Mouse (Mus musculus) embryonic facial prominence, embryonic 13.5 days (tissue): Measurements from ENCODE around the gene Hlx. TPM values are rescaled to one million over a fixed set of nuclear protein-coding genes. Genes with fewer than 3 reads are reported as not detected.

Experiments used
- ATAC-seq: fragments of 200-750 bp; cut with Nextera tagmentation; 2 replicates; pipeline ENCODE4 v1.8.0; 2017; ENCODE audit warnings: low read depth; ENCODE audit not compliant: insufficient number of reproducible peaks, insufficient read depth, low FRiP score, low TSS enrichment
- H3K27ac ChIP-seq: fragments of 300-500 bp; sonication (generic); 2 replicates; pipeline ENCODE4 v1.5.1; 2015; ENCODE audit warnings: moderate library complexity, mild to moderate bottlenecking, inconsistent platforms
- H3K27me3 ChIP-seq: fragments of 300-500 bp; sonication (generic); 2 replicates; pipeline ENCODE4 v1.6.1; 2015; ENCODE audit warnings: mild to moderate bottlenecking, inconsistent platforms
- H3K36me3 ChIP-seq: fragments of 300-500 bp; sonication (generic); 2 replicates; pipeline ENCODE4 v1.6.1; 2015; ENCODE audit warnings: mild to moderate bottlenecking, inconsistent platforms
- H3K4me1 ChIP-seq: fragments of 300-500 bp; sonication (generic); 2 replicates; pipeline ENCODE4 v1.6.1; 2015; ENCODE audit warnings: inconsistent platforms
- H3K4me2 ChIP-seq: fragments of 300-500 bp; sonication (generic); 2 replicates; pipeline ENCODE4 v1.6.1; 2015; ENCODE audit warnings: moderate library complexity, mild to moderate bottlenecking, inconsistent platforms
- H3K4me3 ChIP-seq: fragments of 300-500 bp; sonication (generic); 2 replicates; pipeline ENCODE4 v1.5.1; 2015; ENCODE audit warnings: mild to moderate bottlenecking, inconsistent platforms
- H3K9ac ChIP-seq: fragments of 300-500 bp; sonication (generic); 2 replicates; pipeline ENCODE4 v1.6.1; 2015; ENCODE audit warnings: mild to moderate bottlenecking, inconsistent platforms
- H3K9me3 ChIP-seq: fragments of 300-500 bp; sonication (generic); 2 replicates; pipeline ENCODE4 v1.6.1; 2016; ENCODE audit warnings: inconsistent platforms
- WGBS: fragments of 180-500 bp; shearing (Covaris S2); methylation state at CpG from one replicate; pipeline ENCODE4 v1.1.7; 2015; ENCODE audit warnings: mixed read lengths; 5-methylcytosine and 5-hydroxymethylcytosine counted together
- polyA plus RNA-seq: library from polyadenylated mRNA; unstranded; fragments of >200 nt; fragmentation: Nextera tagmentation; extraction: Ambion mirVana; gene quantifications from 2 replicates; pipeline ENCODE4 v1.2.1, GENCODE M21; 2015

Hlx gene
- polyA plus RNA-seq, 1 experiment from 2014 or later: 13.3 TPM

DNA sequence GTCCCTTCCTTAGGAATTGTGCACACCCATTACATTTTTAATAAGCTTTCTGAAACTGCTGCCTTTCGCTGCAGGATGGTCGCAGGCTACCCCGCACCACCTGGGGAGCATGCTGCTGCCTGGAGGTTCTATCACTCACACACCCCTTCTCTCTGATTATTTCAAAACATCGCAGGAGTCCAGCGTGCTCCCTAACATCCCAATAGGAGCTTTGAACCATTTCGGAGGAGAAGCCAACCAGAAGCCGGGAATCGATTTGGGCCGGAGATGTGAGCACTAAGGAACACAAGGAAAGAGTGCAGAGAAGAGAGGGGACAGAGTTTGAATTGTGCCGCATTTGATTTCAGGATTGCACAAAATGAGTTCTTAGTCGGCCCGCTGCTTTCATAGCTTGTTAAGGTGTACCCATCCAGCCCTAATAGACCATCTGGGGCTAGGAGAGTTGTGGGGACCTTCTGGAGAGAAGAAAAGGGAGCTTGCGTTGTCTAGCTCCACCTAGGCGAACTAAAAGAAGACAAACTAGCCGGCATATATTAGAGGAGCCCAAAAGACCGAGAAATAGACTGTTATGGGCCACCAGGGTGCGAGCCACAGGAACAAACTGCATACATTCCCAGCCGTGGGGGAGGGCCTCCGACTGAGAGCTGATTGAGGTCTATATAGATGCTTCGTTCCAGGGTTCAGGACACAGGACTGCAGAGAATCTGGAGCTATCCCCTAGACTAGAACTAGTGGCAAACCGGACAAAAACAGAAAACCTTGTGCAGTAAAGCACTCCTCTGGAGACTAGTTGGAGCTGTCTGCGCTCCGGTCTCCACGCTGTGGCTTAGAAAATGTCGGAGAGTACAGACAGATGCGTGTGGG is 12.0 kb downstream of the Hlx start:
- H3K4me1 ChIP-seq: peaks cover 18% of the 10 kb centered on the region
- no peak overlapping the region for H3K4me2 ChIP-seq
- no peak overlapping the region for H3K4me3 ChIP-seq
- H3K9me3 ChIP-seq: no peaks in the 10 kb centered on the region
- no peak for ATAC-seq
- H3K27me3 ChIP-seq: peaks cover 100% of the 10 kb centered on the region
- no peaks in the 10 kb centered on the region for H3K36me3 ChIP-seq
- WGBS: 1% methylated on average over 26 of the region's 26 CpGs
- no peak overlapping the region for H3K9ac ChIP-seq
- no peak overlapping the region for H3K27ac ChIP-seq

DNA sequence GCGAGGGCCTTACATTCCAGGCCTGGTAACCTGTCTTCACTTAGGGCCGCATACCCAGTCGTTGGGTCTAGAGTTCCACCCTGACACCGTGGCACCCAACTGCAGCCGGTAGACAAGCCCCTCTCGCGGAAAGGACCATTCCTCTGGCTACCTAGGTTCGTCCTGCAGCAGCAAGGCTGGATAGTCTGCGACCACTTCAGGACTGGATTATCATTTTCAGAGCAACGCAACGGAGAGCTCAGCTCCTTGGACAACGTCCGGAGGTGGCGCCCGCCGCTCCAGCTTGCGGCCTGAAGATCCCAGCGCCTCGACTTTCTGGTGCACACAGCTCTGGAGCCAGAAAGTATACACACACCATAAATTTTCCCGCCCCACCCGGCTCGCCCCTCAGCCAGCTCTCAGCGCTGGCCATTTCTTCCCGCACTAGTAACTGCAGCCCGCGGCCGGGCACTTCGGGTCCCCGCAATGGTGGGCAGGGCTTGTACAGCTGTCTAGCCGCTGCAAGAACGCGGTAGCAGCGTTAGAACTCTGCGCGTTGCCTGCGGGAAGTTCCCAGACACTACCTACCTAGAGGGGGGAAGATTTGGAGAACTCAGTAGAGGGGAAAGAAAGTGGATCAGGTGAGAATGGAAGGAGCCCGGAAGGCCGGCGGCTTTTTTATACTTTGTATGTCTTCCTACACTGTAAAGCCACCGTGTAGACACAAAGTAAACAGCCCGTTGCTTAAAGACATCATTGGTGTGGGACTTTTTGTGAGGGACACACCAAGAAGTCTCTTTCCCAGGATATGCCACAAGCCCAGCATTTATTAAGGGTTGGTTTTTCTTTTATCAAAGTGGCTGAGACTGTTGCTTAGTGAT is 13.9 kb downstream of the Hlx start:
- no peaks in the 10 kb centered on the region for H3K36me3 ChIP-seq
- peaks cover 5% of the 10 kb centered on the region; the same call in 1 of the 2 replicates for H3K4me1 ChIP-seq
- WGBS: 1% methylated on average over 41 of the region's 41 CpGs
- H3K27ac ChIP-seq: no peak overlapping the region
- peak overlapping the region; percentile 24 for H3K4me3 ChIP-seq
- ATAC-seq: no peak
- H3K9ac ChIP-seq: no peak overlapping the region
- peaks cover 100% of the 10 kb centered on the region for H3K27me3 ChIP-seq
- H3K9me3 ChIP-seq: no peaks in the 10 kb centered on the region
- H3K4me2 ChIP-seq: peak overlapping the region; percentile 37; the same call in 1 of the 2 replicates

DNA sequence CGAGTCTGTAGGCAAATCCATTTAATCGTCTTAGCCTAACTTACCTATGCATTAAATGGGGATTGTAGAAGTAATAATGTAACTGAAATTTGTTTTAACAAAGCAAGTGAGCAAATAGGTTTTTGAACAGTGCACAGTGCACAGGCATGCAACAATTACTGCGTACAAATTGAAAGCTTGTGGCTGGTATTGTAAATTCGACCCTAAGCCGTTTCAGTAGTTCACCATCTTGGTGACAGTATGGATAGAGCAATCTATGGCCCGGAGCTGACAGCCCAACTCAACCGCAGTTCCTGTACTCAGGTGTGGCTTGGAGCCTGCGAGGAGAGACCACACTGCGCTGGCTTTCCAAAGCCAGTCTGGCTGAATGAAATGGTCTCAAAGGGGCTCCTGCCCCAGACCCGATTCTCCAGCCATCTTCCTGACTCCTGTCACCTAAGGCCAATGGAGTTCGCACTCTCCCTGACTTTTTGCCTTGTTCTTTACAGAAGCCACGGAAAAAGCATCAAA is 14.7 kb downstream of the Hlx start:
- 2% methylated on average over 12 of the region's 12 CpGs for WGBS
- Histone ChIP-seq H3K4me2 (no peak overlapping the region), H3K27ac (no peak overlapping the region), H3K4me3 (no peak overlapping the region), H3K9me3 (no peaks in the 10 kb centered on the region), H3K27me3 (peaks cover 100% of the 10 kb centered on the region), H3K4me1 (peaks cover 5% of the 10 kb centered on the region; the same call in 1 of the 2 replicates), H3K9ac (no peak overlapping the region), H3K36me3 (no peaks in the 10 kb centered on the region)
- ATAC-seq: no peak

DNA sequence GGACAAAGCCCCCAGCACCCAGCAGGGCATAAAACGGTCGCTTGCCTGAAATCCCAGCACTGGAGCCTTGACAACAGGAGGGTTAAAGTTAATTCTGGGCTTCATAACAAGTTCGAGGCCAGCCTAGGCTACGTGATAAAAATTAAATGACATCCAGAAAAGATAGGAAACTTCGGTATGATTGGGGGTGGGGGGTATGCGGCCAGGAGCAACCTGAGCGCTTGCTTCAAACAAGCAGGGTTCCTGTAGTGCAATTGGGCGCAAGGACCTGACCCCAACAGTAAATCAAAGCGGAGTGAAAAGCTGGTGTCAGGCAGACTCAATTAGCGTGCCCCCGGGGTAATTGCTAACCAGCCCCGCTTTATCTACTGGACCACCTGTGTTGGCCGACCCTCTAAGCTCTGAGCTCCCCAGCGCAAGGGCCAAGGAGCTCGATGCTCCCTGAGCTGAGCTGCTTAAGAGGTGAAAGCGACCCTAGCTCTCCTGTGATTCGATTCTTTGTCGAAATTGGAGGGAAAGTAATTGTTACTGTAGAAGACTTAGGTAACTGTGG is 15.3 kb downstream of the Hlx start:
- H3K9me3 ChIP-seq: no peaks in the 10 kb centered on the region
- H3K4me3 ChIP-seq: no peak overlapping the region
- peaks cover 5% of the 10 kb centered on the region; the same call in 1 of the 2 replicates for H3K4me1 ChIP-seq
- peaks cover 99% of the 10 kb centered on the region for H3K27me3 ChIP-seq
- H3K4me2 ChIP-seq: no peak overlapping the region
- under 1% methylated on average over 18 of the region's 18 CpGs for WGBS
- H3K27ac ChIP-seq: no peak overlapping the region
- ATAC-seq: no peak
- no peaks in the 10 kb centered on the region for H3K36me3 ChIP-seq
- no peak overlapping the region for H3K9ac ChIP-seq

DNA sequence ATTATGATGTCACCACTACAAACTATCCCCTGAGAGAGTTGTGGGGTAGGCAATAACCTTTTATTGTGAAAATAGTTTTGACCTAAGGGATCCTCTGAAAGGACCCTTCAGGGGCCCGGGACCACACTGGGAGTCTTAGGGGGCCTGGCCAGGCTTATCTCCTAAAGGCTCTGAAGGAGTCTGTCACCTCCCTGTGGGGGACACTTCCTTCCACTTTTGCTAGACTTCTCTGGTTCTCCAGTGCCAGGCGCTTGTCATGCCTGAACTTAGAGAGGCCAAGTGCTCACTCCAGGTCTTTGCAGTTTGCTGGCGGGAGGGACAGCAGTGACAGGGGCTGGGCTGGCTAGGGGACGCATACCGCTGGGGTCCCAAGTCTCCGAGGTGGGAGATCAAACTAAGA is 16.3 kb downstream of the Hlx start:
- H3K36me3 ChIP-seq: no peaks in the 10 kb centered on the region
- WGBS: 1% methylated on average over 6 of the region's 6 CpGs

DNA sequence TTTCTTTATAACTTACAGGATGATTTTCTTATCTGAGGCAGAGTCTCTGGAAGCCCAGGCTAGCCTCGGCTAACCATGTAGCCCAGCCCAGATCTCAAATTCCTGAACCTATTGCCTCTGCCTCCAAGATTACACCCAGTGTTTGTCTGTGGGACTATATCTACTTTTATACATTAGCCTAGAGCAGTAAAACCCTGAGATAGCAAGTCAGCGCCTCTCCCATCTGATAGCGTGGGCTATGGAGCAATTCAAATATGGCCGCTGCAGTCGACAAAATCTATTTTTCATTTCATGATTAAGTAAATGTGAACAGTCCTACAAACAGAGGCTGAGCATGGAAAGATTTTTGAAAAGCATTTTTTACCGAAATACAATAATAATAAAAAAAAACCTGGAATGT is 16.7 kb downstream of the Hlx start:
- no peak overlapping the region for H3K27ac ChIP-seq
- no peak for ATAC-seq
- peaks cover 5% of the 10 kb centered on the region; the same call in 1 of the 2 replicates for H3K4me1 ChIP-seq
- H3K9me3 ChIP-seq: no peaks in the 10 kb centered on the region
- no peak overlapping the region for H3K9ac ChIP-seq
- H3K36me3 ChIP-seq: no peaks in the 10 kb centered on the region
- no peak overlapping the region for H3K4me3 ChIP-seq
- 24% methylated on average over 6 of the region's 6 CpGs for WGBS
- peaks cover 85% of the 10 kb centered on the region for H3K27me3 ChIP-seq
- no peak overlapping the region for H3K4me2 ChIP-seq

More for the DNA sequence above, 16.3 kb downstream of the Hlx start:
- H3K9ac ChIP-seq: no peak overlapping the region
- H3K9me3 ChIP-seq: no peaks in the 10 kb centered on the region
- peaks cover 5% of the 10 kb centered on the region; the same call in 1 of the 2 replicates for H3K4me1 ChIP-seq
- H3K4me3 ChIP-seq: no peak overlapping the region
- peaks cover 89% of the 10 kb centered on the region for H3K27me3 ChIP-seq
- no peak overlapping the region for H3K4me2 ChIP-seq
- H3K27ac ChIP-seq: no peak overlapping the region
- ATAC-seq: no peak

DNA sequence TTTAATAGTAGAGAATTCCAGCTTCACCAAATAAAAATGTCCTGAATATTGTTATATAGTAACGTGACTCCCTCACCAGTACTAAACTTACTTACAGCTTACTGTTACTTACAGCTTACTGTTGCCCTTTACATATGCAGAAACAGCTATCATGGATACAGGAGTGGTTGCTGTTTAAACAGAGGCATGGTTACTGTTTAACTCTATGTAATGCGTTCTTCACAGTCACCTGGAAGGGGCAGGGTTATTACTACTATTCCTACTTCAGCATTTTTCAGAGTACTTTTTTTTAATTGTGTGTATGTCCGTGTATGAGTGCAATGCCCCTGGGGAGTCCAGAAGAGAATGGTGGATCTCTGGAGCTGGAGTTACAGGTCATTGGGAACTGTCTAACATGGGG is 17.9 kb downstream of the Hlx start:
- ATAC-seq: no peak
- Histone ChIP-seq H3K4me2 (no peak overlapping the region), H3K36me3 (no peaks in the 10 kb centered on the region), H3K27ac (no peak overlapping the region), H3K9ac (no peak overlapping the region), H3K9me3 (no peaks in the 10 kb centered on the region), H3K4me1 (peaks cover 5% of the 10 kb centered on the region; the same call in 1 of the 2 replicates), H3K27me3 (peaks cover 83% of the 10 kb centered on the region), H3K4me3 (no peak overlapping the region)
- 21% methylated on average over 3 of the region's 3 CpGs for WGBS

DNA sequence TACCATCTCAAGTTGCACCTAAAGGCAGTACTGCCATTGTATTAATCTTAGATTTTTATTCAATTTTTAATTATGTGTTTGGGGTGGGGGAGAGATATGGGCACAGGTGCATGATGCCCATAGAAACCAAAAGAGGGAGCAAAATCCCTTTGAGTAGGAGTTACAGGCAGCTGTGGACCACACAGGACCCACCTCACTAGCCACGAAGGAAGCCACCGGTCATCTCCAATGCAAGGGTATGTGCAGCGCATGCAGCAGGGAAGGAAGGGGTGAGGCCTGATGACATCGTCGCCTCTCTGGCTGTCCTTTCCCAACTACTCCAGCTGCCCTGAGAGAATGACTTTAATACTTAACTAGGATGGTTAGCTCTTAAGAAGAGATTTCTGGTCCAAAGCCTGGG is 18.7 kb downstream of the Hlx start:
- H3K36me3 ChIP-seq: no peaks in the 10 kb centered on the region
- no peak overlapping the region for H3K4me2 ChIP-seq
- H3K9ac ChIP-seq: no peak overlapping the region
- no peak for ATAC-seq
- peaks cover 5% of the 10 kb centered on the region; the same call in 1 of the 2 replicates for H3K4me1 ChIP-seq
- WGBS: 61% methylated on average over 5 of the region's 5 CpGs
- no peak overlapping the region for H3K4me3 ChIP-seq
- no peaks in the 10 kb centered on the region for H3K9me3 ChIP-seq
- H3K27me3 ChIP-seq: peaks cover 81% of the 10 kb centered on the region
- no peak overlapping the region for H3K27ac ChIP-seq

DNA sequence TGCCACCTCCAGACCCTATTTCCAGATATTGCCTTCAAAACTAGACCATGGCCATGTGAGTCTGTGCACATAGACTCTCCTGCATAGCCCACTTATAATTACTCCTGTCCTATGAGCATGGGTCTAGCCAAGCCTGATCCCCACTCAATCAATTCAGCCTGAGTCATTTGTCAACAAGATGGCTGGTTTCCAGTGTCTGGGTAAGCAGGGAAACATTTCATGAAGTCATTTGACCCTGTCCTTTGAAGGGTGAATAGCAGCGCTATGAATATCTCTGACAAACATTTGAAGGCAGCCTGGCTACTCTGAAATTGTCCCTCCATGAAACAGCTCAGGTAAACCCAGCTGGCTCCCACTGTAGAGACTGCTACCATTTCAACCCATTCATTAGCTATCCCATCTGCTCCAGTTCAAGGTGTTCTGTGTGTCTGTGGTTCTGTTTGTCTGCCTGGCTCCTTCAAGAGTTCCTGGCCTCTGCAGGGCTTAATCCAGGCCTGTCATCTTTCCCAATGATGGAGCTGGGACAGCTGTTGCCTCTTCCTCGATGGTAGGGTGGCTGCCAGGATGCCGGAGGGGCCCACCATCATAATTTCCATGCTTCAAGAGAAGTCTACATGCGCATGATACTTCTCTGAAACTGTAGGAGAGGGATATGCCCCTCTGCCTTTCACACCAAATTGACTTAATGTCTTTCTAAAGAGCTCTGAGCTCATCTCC is 24.7 kb downstream of the Hlx start:
- WGBS: 58% methylated on average over 4 of the region's 4 CpGs
- Histone ChIP-seq H3K36me3 (no peaks in the 10 kb centered on the region), H3K4me1 (peaks cover 14% of the 10 kb centered on the region), H3K27ac (no peak overlapping the region), H3K9me3 (no peaks in the 10 kb centered on the region), H3K27me3 (peaks cover 33% of the 10 kb centered on the region), H3K9ac (no peak overlapping the region), H3K4me3 (no peak overlapping the region), H3K4me2 (no peak overlapping the region)
- no peak for ATAC-seq

DNA sequence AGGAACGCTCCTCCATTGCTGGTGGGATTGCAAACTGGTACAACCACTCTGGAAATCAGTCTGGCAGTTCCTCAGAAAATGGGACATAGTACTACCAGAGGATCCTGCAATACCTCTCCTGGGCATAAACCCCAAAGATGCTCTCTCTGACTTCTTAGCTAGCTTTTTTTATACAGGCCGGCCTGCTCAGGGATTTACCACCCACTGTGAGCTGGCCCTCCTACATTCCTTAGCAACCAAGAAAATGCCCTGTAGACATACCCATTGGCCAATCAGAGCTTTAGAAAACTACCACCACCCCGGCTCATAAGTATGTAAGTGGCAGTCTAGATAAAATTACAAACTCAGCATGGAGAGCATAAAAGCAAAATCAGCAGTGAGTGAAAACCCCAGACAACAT is 27.5 kb downstream of the Hlx start:
- 24% methylated on average over 3 of the region's 3 CpGs for WGBS
- peak; percentile 48; the same call in 1 of the 2 replicates for ATAC-seq

DNA sequence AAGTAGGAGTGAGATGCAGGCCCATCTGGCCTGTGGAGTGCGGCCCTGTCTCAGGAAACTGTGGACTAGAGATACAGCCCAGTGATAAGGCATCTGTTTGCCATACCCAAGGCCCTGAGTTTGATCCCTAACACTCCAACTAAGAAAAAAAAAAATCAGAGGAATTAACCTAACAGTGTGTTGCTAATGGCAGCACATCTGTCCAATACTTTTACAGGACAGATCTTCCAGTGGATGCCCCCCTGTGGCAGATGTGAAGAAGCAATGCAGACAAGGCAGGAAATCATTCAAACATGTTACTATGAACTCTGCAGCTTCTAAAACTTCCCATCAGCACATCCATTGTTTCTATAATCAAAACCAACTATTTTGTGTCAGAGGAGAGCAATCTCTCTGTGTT is 33.1 kb downstream of the Hlx start:
- ATAC-seq: no peak
- Histone ChIP-seq H3K4me1 (no peaks in the 10 kb centered on the region), H3K9me3 (0 out of 2 replicates have a peak, but pooled peaks cover 3% of the 10 kb centered on the region), H3K27me3 (no peaks in the 10 kb centered on the region; the same call in 1 of the 2 replicates), H3K9ac (no peak overlapping the region), H3K27ac (no peak overlapping the region), H3K36me3 (no peaks in the 10 kb centered on the region), H3K4me3 (no peak overlapping the region), H3K4me2 (no peak overlapping the region)
- 90% methylated on average over 1 of the region's 1 CpGs for WGBS

More for the DNA sequence above, 27.5 kb downstream of the Hlx start:
- Histone ChIP-seq H3K9ac (no peak overlapping the region), H3K9me3 (no peaks in the 10 kb centered on the region), H3K4me3 (no peak overlapping the region), H3K4me1 (peaks cover 14% of the 10 kb centered on the region), H3K36me3 (no peaks in the 10 kb centered on the region), H3K27me3 (peaks cover 22% of the 10 kb centered on the region), H3K27ac (no peak overlapping the region), H3K4me2 (no peak overlapping the region)
